Mouse (Mus musculus): ENCODE results near the gene Klhl10. TPM values are rescaled to one million over a fixed set of nuclear protein-coding genes. Genes with fewer than 3 reads are reported as not detected.
A peak's percentile ranks its signal among the peaks of the same experiment; 100 is the strongest.

Klhl10 gene
- polyA plus RNA-seq, 1 experiment from 2014 or later: 0.77 TPM

- Histone ChIP-seq H3K4me2 (no peak overlapping the region), H3K4me3 (no peak overlapping the region), H3K27ac (replicated peaks) (no peak overlapping the region), H3K9ac (no peak overlapping the region), H3K9me3 (no peaks in the 10 kb centered on the region), H3K4me1 (replicated peaks) (peaks cover 11% of the 10 kb centered on the region), H3K27me3 (no peaks in the 10 kb centered on the region), H3K36me3 (peaks cover 17% of the 10 kb centered on the region)
- ATAC-seq (ENCODE audit: low FRiP score, low read depth): no peak
- whole genome bisulfite sequencing: 27% methylated on average over 9 of the region's 9 CpGs
These were observed 6.0 kb upstream of the Klhl10 start for GRCm38 (mm10) chr11:100435678-100436246.

GRCm38 (mm10) chr11:100437901-100438300 lies 3.8 kb upstream of the Klhl10 start:
- no peak for ATAC-seq (ENCODE audit: low FRiP score, low read depth)
- no peak overlapping the region for H3K27ac ChIP-seq (replicated peaks)
- no peaks in the 10 kb centered on the region for H3K9me3 ChIP-seq
- H3K27me3 ChIP-seq: no peaks in the 10 kb centered on the region
- WGBS: 77% methylated on average over 1 of the region's 1 CpGs
- peaks cover 13% of the 10 kb centered on the region for H3K36me3 ChIP-seq
- no peak overlapping the region for H3K4me3 ChIP-seq
- peaks cover 18% of the 10 kb centered on the region for H3K4me1 ChIP-seq (replicated peaks)
- no peak overlapping the region for H3K4me2 ChIP-seq
- H3K9ac ChIP-seq: no peak overlapping the region

- H3K9ac ChIP-seq: peak overlapping the region; percentile 94
- ATAC-seq (ENCODE audit: low FRiP score, low read depth): peak; percentile 97
- no peaks in the 10 kb centered on the region for H3K9me3 ChIP-seq
- peaks cover 18% of the 10 kb centered on the region for H3K4me1 ChIP-seq (replicated peaks)
- H3K4me2 ChIP-seq: peak overlapping the region; percentile 85
- under 1% methylated on average over 51 of the region's 52 CpGs for WGBS
- no peaks in the 10 kb centered on the region for H3K27me3 ChIP-seq
- H3K4me3 ChIP-seq: peak overlapping the region; percentile 91
- H3K27ac ChIP-seq (replicated peaks): peak overlapping the region; percentile 82
- peaks cover 7% of the 10 kb centered on the region for H3K36me3 ChIP-seq
These were observed 810 bp upstream of the Klhl10 start for GRCm38 (mm10) chr11:100440691-100441522.

- no peak overlapping the region for H3K4me2 ChIP-seq
- no peaks in the 10 kb centered on the region for H3K27me3 ChIP-seq
- 85% methylated on average over 6 of the region's 6 CpGs for WGBS
These were observed 908 bp downstream of the Klhl10 start for GRCm38 (mm10) chr11:100442625-100443024.

GRCm38 (mm10) chr11:100457247-100457646 lies 15.5 kb downstream of the Klhl10 start:
- WGBS: 90% methylated on average over 4 of the region's 4 CpGs
- Histone ChIP-seq H3K4me3 (no peak overlapping the region), H3K4me1 (replicated peaks) (no peaks in the 10 kb centered on the region), H3K9ac (no peak overlapping the region), H3K36me3 (peaks cover 19% of the 10 kb centered on the region), H3K27me3 (no peaks in the 10 kb centered on the region), H3K27ac (replicated peaks) (no peak overlapping the region), H3K4me2 (no peak overlapping the region), H3K9me3 (no peaks in the 10 kb centered on the region)
- no peak for ATAC-seq (ENCODE audit: low FRiP score, low read depth)

More at GRCm38 (mm10) chr11:100442625-100443024, 908 bp downstream of the Klhl10 start:
- Histone ChIP-seq H3K36me3 (0 out of 2 replicates have a peak, but pooled peaks cover 5% of the 10 kb centered on the region), H3K27ac (replicated peaks) (no peak overlapping the region), H3K9me3 (no peaks in the 10 kb centered on the region), H3K4me1 (replicated peaks) (peaks cover 18% of the 10 kb centered on the region), H3K9ac (no peak overlapping the region), H3K4me3 (no peak overlapping the region)
- no peak for ATAC-seq (ENCODE audit: low FRiP score, low read depth)

- Histone ChIP-seq H3K4me3 (no peak overlapping the region), H3K9me3 (no peaks in the 10 kb centered on the region), H3K27me3 (no peaks in the 10 kb centered on the region), H3K4me2 (no peak overlapping the region), H3K9ac (no peak overlapping the region), H3K4me1 (replicated peaks) (no peaks in the 10 kb centered on the region), H3K36me3 (peaks cover 23% of the 10 kb centered on the region), H3K27ac (replicated peaks) (no peak overlapping the region)
- ATAC-seq (ENCODE audit: low FRiP score, low read depth): no peak
- WGBS: 96% methylated on average over 5 of the region's 5 CpGs
These were observed 16.0 kb downstream of the Klhl10 start for GRCm38 (mm10) chr11:100457711-100458110.

- Histone ChIP-seq H3K4me1 (replicated peaks) (no peaks in the 10 kb centered on the region), H3K9ac (no peak overlapping the region), H3K9me3 (no peaks in the 10 kb centered on the region), H3K27me3 (no peaks in the 10 kb centered on the region), H3K36me3 (peaks cover 30% of the 10 kb centered on the region), H3K27ac (replicated peaks) (no peak overlapping the region), H3K4me2 (no peak overlapping the region), H3K4me3 (no peak overlapping the region)
- WGBS: 89% methylated on average over 10 of the region's 10 CpGs
- no peak for ATAC-seq (ENCODE audit: low FRiP score, low read depth)
These were observed 21.0 kb downstream of the Klhl10 start for GRCm38 (mm10) chr11:100462699-100463098.

- WGBS: 100% methylated on average over 1 of the region's 1 CpGs
- H3K27ac ChIP-seq (replicated peaks): no peak overlapping the region
- peaks cover 16% of the 10 kb centered on the region for H3K4me1 ChIP-seq (replicated peaks)
- no peaks in the 10 kb centered on the region for H3K9me3 ChIP-seq
- H3K27me3 ChIP-seq: no peaks in the 10 kb centered on the region
- no peak for ATAC-seq (ENCODE audit: low FRiP score, low read depth)
- no peak overlapping the region for H3K4me3 ChIP-seq
- no peak overlapping the region for H3K9ac ChIP-seq
- H3K36me3 ChIP-seq: peaks cover 19% of the 10 kb centered on the region
- H3K4me2 ChIP-seq: no peak overlapping the region
These were observed 23.6 kb downstream of the Klhl10 start for GRCm38 (mm10) chr11:100465229-100465792.

- Histone ChIP-seq H3K9ac (no peak overlapping the region), H3K4me1 (replicated peaks) (peaks cover 21% of the 10 kb centered on the region), H3K27ac (replicated peaks) (no peak overlapping the region), H3K4me3 (no peak overlapping the region), H3K27me3 (no peaks in the 10 kb centered on the region), H3K4me2 (no peak overlapping the region), H3K9me3 (no peaks in the 10 kb centered on the region), H3K36me3 (peaks cover 19% of the 10 kb centered on the region)
- 81% methylated on average over 1 of the region's 1 CpGs for WGBS
- ATAC-seq (ENCODE audit: low FRiP score, low read depth): no peak
These were observed 24.1 kb downstream of the Klhl10 start for GRCm38 (mm10) chr11:100465833-100466232.

GRCm38 (mm10) chr11:100471352-100472196 lies 29.9 kb downstream of the Klhl10 start:
- H3K9me3 ChIP-seq: no peaks in the 10 kb centered on the region
- H3K4me3 ChIP-seq: peak overlapping the region; percentile 88
- ATAC-seq (ENCODE audit: low FRiP score, low read depth): peak; percentile 29; the same call in 1 of the 2 replicates
- H3K9ac ChIP-seq: peak overlapping the region; percentile 91
- peak overlapping the region; percentile 92 for H3K27ac ChIP-seq (replicated peaks)
- H3K4me2 ChIP-seq: peak overlapping the region; percentile 76
- H3K36me3 ChIP-seq: peaks cover 11% of the 10 kb centered on the region
- WGBS: 3% methylated on average over 30 of the region's 30 CpGs
- peaks cover 27% of the 10 kb centered on the region for H3K4me1 ChIP-seq (replicated peaks)
- H3K27me3 ChIP-seq: no peaks in the 10 kb centered on the region

- H3K9me3 ChIP-seq: no peaks in the 10 kb centered on the region
- peak; percentile 91 for ATAC-seq (ENCODE audit: low FRiP score, low read depth)
- peaks cover 14% of the 10 kb centered on the region for H3K36me3 ChIP-seq
- no peaks in the 10 kb centered on the region for H3K27me3 ChIP-seq
- peak within 1 kb of the TSS; percentile 76 for H3K4me2 ChIP-seq
- WGBS: under 1% methylated on average over 83 of the region's 83 CpGs
- H3K27ac ChIP-seq (replicated peaks): peak within 1 kb of the TSS; percentile 92
- H3K4me3 ChIP-seq: peak within 1 kb of the TSS; percentile 88
- peak within 1 kb of the TSS; percentile 91 for H3K9ac ChIP-seq
- H3K4me1 ChIP-seq (replicated peaks): peaks cover 27% of the 10 kb centered on the region
These were observed 30.6 kb downstream of the Klhl10 start, which contains the start of gene Klhl11 for GRCm38 (mm10) chr11:100472197-100472934. Klhl11 (minus strand) TSS chr11:100472741.

Measured in hindbrain, embryonic 15.5 days (tissue).